9 mouse cellular contexts compared by ENCODE assay signal in genomic region chr15:27905341-27905740, GRCm38 (mm10).
DNase-seq lines count a peak whose midpoint lies in the region; ATAC-seq lines count a peak whose summit lies in the region.
"Had no signal": no experiment of that assay in that cellular context is flagged by ENCODE, and none has a peak within 500 bp of the region (broad histone marks: within the 10 kb centered on the region; RNA-seq: fewer than 3 reads in every experiment).

No protein-coding gene starts in this region.

- no peak overlapping the region for H3K4me3 ChIP-seq in midbrain, embryonic 13.5 days (replicated peaks)
- H3K4me3 ChIP-seq: megakaryocyte, embryonic 14.5 days had no signal

- no peaks in the 10 kb centered on the region for H3K27me3 ChIP-seq in midbrain, embryonic 13.5 days

- WGBS in midbrain, embryonic 13.5 days, result 77% methylated on average over 6 of the region's 6 CpGs

- no peak overlapping the region for H3K4me2 ChIP-seq in midbrain, embryonic 13.5 days (replicated peaks)

- H3K9ac ChIP-seq in midbrain, embryonic 13.5 days (replicated peaks), result no peak overlapping the region

- H3K36me3 ChIP-seq in midbrain, embryonic 13.5 days, result peaks cover 26% of the 10 kb centered on the region

- ATAC-seq in cerebellum, adult (ENCODE audit: insufficient number of reproducible peaks, low FRiP score, low TSS enrichment), result peak; percentile 11; the same call in 1 of the 2 replicates
- peak; percentile 34 for ATAC-seq in midbrain, embryonic 13.5 days

- no peaks in the 10 kb centered on the region for H3K9me3 ChIP-seq in midbrain, embryonic 13.5 days
- H3K9me3 ChIP-seq: megakaryocyte, embryonic 14.5 days had no signal

- peaks cover 56% of the 10 kb centered on the region for H3K4me1 ChIP-seq in midbrain, embryonic 13.5 days (replicated peaks)

- DNase-seq in cerebellum, adult 11 months, result no peak
- DNase-seq in 3T3-L1 (ENCODE audit: low read depth, low spot score), result peak; percentile 59
- DNase-seq in cerebellum, adult 9-11 months, result peak; percentile 48
- peak; percentile 46 for DNase-seq in gastrocnemius, postnatal 10 days
- DNase-seq in kidney, postnatal 14 days, result peak; percentile 49
- no peak for DNase-seq in spleen, postnatal 10 days (ENCODE audit: low spot score in 2 of 2)

- peak overlapping the region; percentile 19 for H3K27ac ChIP-seq in midbrain, embryonic 13.5 days

Comparison
In these comparisons a context has a peak if more than half of its experiments do, and no peak if none do; other contexts are left out.
1. DNase-seq: peak in 3T3-L1 (single experiment), cerebellum, adult 9-11 months (single experiment), gastrocnemius, postnatal 10 days (single experiment) and kidney, postnatal 14 days (single experiment); none in cerebellum, adult 11 months (single experiment) and spleen, postnatal 10 days (0 of 2).